Mouse (Mus musculus) small intestine, adult 2 months (tissue): ENCODE results near the gene Tm9sf4.

ENCODE experiments used
- CTCF ChIP-seq: fragments of 200-500 bp; IDR thresholded peaks from 2 replicates; pipeline ENCODE4 v1.5.1; 2012; ENCODE audit warnings: low read depth, mild to moderate bottlenecking, control low read depth, inconsistent platforms, low read length, moderate library complexity, mixed read lengths; ENCODE audit not compliant: insufficient replicate concordance, insufficient read length; ENCODE audit errors: extremely low read depth
- POLR2A ChIP-seq: fragments of 200-500 bp; IDR thresholded peaks from 2 replicates; pipeline ENCODE4 v1.6.1; 2012; ENCODE audit warnings: low read depth, mild to moderate bottlenecking, control low read depth, inconsistent platforms, low read length, moderate library complexity

DNA sequence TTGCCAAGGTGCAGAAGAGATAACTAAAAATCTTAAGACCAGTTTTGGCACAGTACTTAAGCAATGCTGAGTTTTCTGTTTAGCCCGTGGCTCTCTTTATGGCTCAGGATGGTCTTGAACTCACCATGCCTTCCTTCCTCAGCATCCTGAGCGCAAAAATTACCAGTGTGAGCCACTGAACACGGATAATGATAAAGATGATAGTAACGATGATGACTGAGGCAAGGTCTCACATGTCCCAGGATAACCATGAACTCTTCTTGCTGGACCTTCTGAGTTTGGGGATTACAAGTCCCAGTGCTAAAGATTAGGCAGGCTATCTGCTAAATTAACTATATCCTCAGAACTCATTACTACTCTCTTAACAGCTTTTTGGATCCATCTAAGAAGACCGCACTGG, 970 bp upstream of the Tm9sf4 start:
- no peak for TF ChIP-seq CTCF
- TF ChIP-seq POLR2A = no peak
